Mouse (Mus musculus): ENCODE data around the gene Scamp5. TPM values are rescaled to one million over a fixed set of nuclear protein-coding genes. Genes with fewer than 3 reads are reported as not detected.
"Not testable (repeated sequence)": the region's sequence is repeated elsewhere in the genome, so short reads cannot be mapped to it uniquely, and the experiment has no call there.

Scamp5 gene
- total RNA-seq, 2 experiments from 2014 or later, result 0.77 to 1.8 TPM

- no peak for ATAC-seq (replicated peaks; ENCODE audit: poor library complexity)
These were observed 15.0 kb downstream of the Scamp5 start for GRCm38 (mm10) chr9:57452624-57453462.

- ATAC-seq (replicated peaks; ENCODE audit: poor library complexity), result peak; percentile 55
These were observed 18.1 kb downstream of the Scamp5 start for GRCm38 (mm10) chr9:57449715-57450114.

- ATAC-seq (replicated peaks; ENCODE audit: poor library complexity), result no peak
These were observed 27.2 kb downstream of the Scamp5 start for GRCm38 (mm10) chr9:57440620-57441019.

- ATAC-seq (replicated peaks; ENCODE audit: poor library complexity), result peak; percentile 98
These were observed 28.2 kb downstream of the Scamp5 start, which contains the start of gene Ppcdc for GRCm38 (mm10) chr9:57439522-57440295. Ppcdc (minus strand) TSS chr9:57440124.

- no peak for ATAC-seq (replicated peaks; ENCODE audit: poor library complexity)
These were observed 28.8 kb downstream of the Scamp5 start for GRCm38 (mm10) chr9:57439083-57439482.

- ATAC-seq (replicated peaks; ENCODE audit: poor library complexity), result no peak
These were observed 29.8 kb downstream of the Scamp5 start for GRCm38 (mm10) chr9:57437896-57438614.

GRCm38 (mm10) chr9:57436166-57436565 lies 31.7 kb downstream of the Scamp5 start:
- no peak for ATAC-seq (replicated peaks; ENCODE audit: poor library complexity)

GRCm38 (mm10) chr9:57434405-57435165 lies 33.3 kb downstream of the Scamp5 start:
- no peak for ATAC-seq (replicated peaks; ENCODE audit: poor library complexity)

- ATAC-seq (replicated peaks; ENCODE audit: poor library complexity), result peak; percentile 78
These were observed 34.5 kb downstream of the Scamp5 start for GRCm38 (mm10) chr9:57433097-57434032.

GRCm38 (mm10) chr9:57432480-57432879 lies 35.4 kb downstream of the Scamp5 start:
- no peak for ATAC-seq (replicated peaks; ENCODE audit: poor library complexity)

GRCm38 (mm10) chr9:57431202-57431601 lies 36.7 kb downstream of the Scamp5 start:
- no peak for ATAC-seq (replicated peaks; ENCODE audit: poor library complexity)

GRCm38 (mm10) chr9:57428391-57428790 lies 39.5 kb downstream of the Scamp5 start:
- ATAC-seq (replicated peaks; ENCODE audit: poor library complexity), result no peak

- ATAC-seq (replicated peaks; ENCODE audit: poor library complexity), result no peak
These were observed 39.9 kb downstream of the Scamp5 start for GRCm38 (mm10) chr9:57427937-57428336.

GRCm38 (mm10) chr9:57427123-57427522 lies 40.7 kb downstream of the Scamp5 start:
- ATAC-seq (replicated peaks; ENCODE audit: poor library complexity), result not testable (repeated sequence)

- ATAC-seq (replicated peaks; ENCODE audit: poor library complexity), result no peak
These were observed 42.7 kb downstream of the Scamp5 start for GRCm38 (mm10) chr9:57425116-57425515.

GRCm38 (mm10) chr9:57424066-57424465 lies 43.8 kb downstream of the Scamp5 start:
- no peak for ATAC-seq (replicated peaks; ENCODE audit: poor library complexity)

GRCm38 (mm10) chr9:57421688-57422111 lies 46.2 kb downstream of the Scamp5 start:
- ATAC-seq (replicated peaks; ENCODE audit: poor library complexity), result no peak

GRCm38 (mm10) chr9:57421121-57421571 lies 46.7 kb downstream of the Scamp5 start:
- peak; percentile 81 for ATAC-seq (replicated peaks; ENCODE audit: poor library complexity)
